Mouse (Mus musculus): ENCODE measurements around the gene Tnf. TPM values are rescaled to one million over a fixed set of nuclear protein-coding genes. Genes with fewer than 3 reads are reported as not detected.
"Not testable (repeated sequence)": the region's sequence is repeated elsewhere in the genome, so short reads cannot be mapped to it uniquely, and the experiment has no call there.

The Tnf gene
- polyA plus RNA-seq, 1 experiment from 2014 or later = not detected

GRCm38 (mm10) chr17:35241305-35242014 lies 39.7 kb upstream of the Tnf start, which contains the start of gene Ddx39b:
Ddx39b (plus strand) TSS chr17:35241746.
- WGBS = 0% methylated on average over 69 of the region's 69 CpGs
- Histone ChIP-seq H3K9ac (peak within 1 kb of the TSS; percentile 98), H3K4me2 (peak within 1 kb of the TSS; percentile 82), H3K36me3 (replicated peaks) (peaks cover 23% of the 10 kb centered on the region), H3K27me3 (replicated peaks) (no peaks in the 10 kb centered on the region), H3K4me3 (peak within 1 kb of the TSS; percentile 98), H3K9me3 (no peaks in the 10 kb centered on the region), H3K4me1 (peaks cover 48% of the 10 kb centered on the region), H3K27ac (peak within 1 kb of the TSS; percentile 99)
- peak; percentile 90 for ATAC-seq (replicated peaks)

- WGBS = 30% methylated on average over 12 of the region's 12 CpGs
- Histone ChIP-seq H3K36me3 (replicated peaks) (peaks cover 15% of the 10 kb centered on the region), H3K9me3 (no peaks in the 10 kb centered on the region)
These were observed 38.8 kb upstream of the Tnf start for GRCm38 (mm10) chr17:35240384-35241304.

GRCm38 (mm10) chr17:35239700-35240099 lies 37.9 kb upstream of the Tnf start:
- ATAC-seq (replicated peaks) = no peak
- WGBS = 88% methylated on average over 5 of the region's 5 CpGs
- Histone ChIP-seq H3K4me2 (no peak overlapping the region), H3K36me3 (replicated peaks) (peaks cover 5% of the 10 kb centered on the region), H3K9me3 (no peaks in the 10 kb centered on the region), H3K27ac (no peak overlapping the region), H3K4me1 (peaks cover 36% of the 10 kb centered on the region), H3K27me3 (replicated peaks) (no peaks in the 10 kb centered on the region), H3K9ac (no peak overlapping the region), H3K4me3 (no peak overlapping the region)

More at GRCm38 (mm10) chr17:35240384-35241304, 38.8 kb upstream of the Tnf start:
- ATAC-seq (replicated peaks) = peak; percentile 1
- H3K4me1 ChIP-seq = peaks cover 40% of the 10 kb centered on the region
- H3K27me3 ChIP-seq (replicated peaks) = no peaks in the 10 kb centered on the region
- peak overlapping the region; percentile 82 for H3K4me2 ChIP-seq
- H3K4me3 ChIP-seq = peak overlapping the region; percentile 98
- peak overlapping the region; percentile 99 for H3K27ac ChIP-seq
- H3K9ac ChIP-seq = peak overlapping the region; percentile 48

- no peaks in the 10 kb centered on the region for H3K36me3 ChIP-seq (replicated peaks)
- H3K27ac ChIP-seq = no peak overlapping the region
- peak overlapping the region; percentile 56; the same call in 1 of the 2 replicates for H3K4me3 ChIP-seq
- no peak overlapping the region for H3K9ac ChIP-seq
- H3K4me1 ChIP-seq = peaks cover 40% of the 10 kb centered on the region
- ATAC-seq (replicated peaks) = no peak
- H3K27me3 ChIP-seq (replicated peaks) = no peaks in the 10 kb centered on the region
- WGBS = 89% methylated on average over 12 of the region's 12 CpGs
- H3K9me3 ChIP-seq = no peaks in the 10 kb centered on the region
- peak overlapping the region; percentile 97 for H3K4me2 ChIP-seq
These were observed 35.7 kb upstream of the Tnf start for GRCm38 (mm10) chr17:35237504-35237903.

GRCm38 (mm10) chr17:35236996-35237395 lies 35.2 kb upstream of the Tnf start:
- H3K36me3 ChIP-seq (replicated peaks) = no peaks in the 10 kb centered on the region
- H3K9ac ChIP-seq = peak overlapping the region; percentile 70; the same call in 1 of the 2 replicates
- H3K4me2 ChIP-seq = peak overlapping the region; percentile 97
- H3K27ac ChIP-seq = peak overlapping the region; percentile 93
- H3K9me3 ChIP-seq = no peaks in the 10 kb centered on the region
- peak overlapping the region; percentile 56 for H3K4me3 ChIP-seq
- WGBS = 77% methylated on average over 9 of the region's 9 CpGs
- no peaks in the 10 kb centered on the region for H3K27me3 ChIP-seq (replicated peaks)
- no peak for ATAC-seq (replicated peaks)
- H3K4me1 ChIP-seq = peaks cover 45% of the 10 kb centered on the region

GRCm38 (mm10) chr17:35236390-35236746 lies 34.6 kb upstream of the Tnf start:
- H3K27me3 ChIP-seq (replicated peaks) = no peaks in the 10 kb centered on the region
- H3K4me3 ChIP-seq = peak overlapping the region; percentile 56
- H3K4me2 ChIP-seq = peak overlapping the region; percentile 97
- ATAC-seq (replicated peaks) = peak; percentile 88
- peak overlapping the region; percentile 70 for H3K9ac ChIP-seq
- no peaks in the 10 kb centered on the region for H3K9me3 ChIP-seq
- no peaks in the 10 kb centered on the region for H3K36me3 ChIP-seq (replicated peaks)
- H3K4me1 ChIP-seq = peaks cover 50% of the 10 kb centered on the region
- peak overlapping the region; percentile 93 for H3K27ac ChIP-seq
- under 1% methylated on average over 18 of the region's 18 CpGs for WGBS

GRCm38 (mm10) chr17:35235614-35236389 lies 34.0 kb upstream of the Tnf start, which contains the start of gene Nfkbil1:
Nfkbil1 (minus strand) TSS chr17:35235792.
- peak within 1 kb of the TSS; percentile 97 for H3K4me2 ChIP-seq
- no peaks in the 10 kb centered on the region for H3K27me3 ChIP-seq (replicated peaks)
- H3K4me1 ChIP-seq = peaks cover 48% of the 10 kb centered on the region
- under 1% methylated on average over 35 of the region's 35 CpGs for WGBS
- ATAC-seq (replicated peaks) = peak; percentile 83
- peak within 1 kb of the TSS; percentile 56 for H3K4me3 ChIP-seq
- peak within 1 kb of the TSS; percentile 70 for H3K9ac ChIP-seq
- H3K9me3 ChIP-seq = no peaks in the 10 kb centered on the region
- no peaks in the 10 kb centered on the region for H3K36me3 ChIP-seq (replicated peaks)
- H3K27ac ChIP-seq = peak within 1 kb of the TSS; percentile 93

- Histone ChIP-seq H3K9me3 (no peaks in the 10 kb centered on the region), H3K4me1 (peaks cover 40% of the 10 kb centered on the region), H3K9ac (peak overlapping the region; percentile 70), H3K36me3 (replicated peaks) (peaks cover 3% of the 10 kb centered on the region; the same call in 1 of the 2 replicates), H3K27me3 (replicated peaks) (no peaks in the 10 kb centered on the region), H3K27ac (peak overlapping the region; percentile 93), H3K4me3 (peak overlapping the region; percentile 56), H3K4me2 (peak overlapping the region; percentile 97)
- 0 out of 2 replicates have a peak, but pooled peaks have one; percentile 2 for ATAC-seq (replicated peaks)
- WGBS = 4% methylated on average over 31 of the region's 31 CpGs
These were observed 33.1 kb upstream of the Tnf start for GRCm38 (mm10) chr17:35234903-35235302.

- Histone ChIP-seq H3K4me2 (peak overlapping the region; percentile 97; the same call in 1 of the 2 replicates), H3K4me1 (peaks cover 40% of the 10 kb centered on the region), H3K4me3 (peak overlapping the region; percentile 56; the same call in 1 of the 2 replicates)
- H3K9ac ChIP-seq; H3K27me3 ChIP-seq (replicated peaks); H3K27ac ChIP-seq; H3K36me3 ChIP-seq (replicated peaks); ATAC-seq (replicated peaks); H3K9me3 ChIP-seq: not testable (repeated sequence)
- 87% methylated on average over 7 of the region's 7 CpGs for WGBS
These were observed 32.3 kb upstream of the Tnf start for GRCm38 (mm10) chr17:35234090-35234489.

GRCm38 (mm10) chr17:35233114-35233980 lies 31.5 kb upstream of the Tnf start, which contains the start of gene Atp6v1g2:
Atp6v1g2 (plus strand) TSS chr17:35233660.
- no peak for ATAC-seq (replicated peaks)
- Histone ChIP-seq H3K4me1 (peaks cover 40% of the 10 kb centered on the region), H3K27me3 (replicated peaks) (no peaks in the 10 kb centered on the region), H3K27ac (peak within 1 kb of the TSS; percentile 93; the same call in 1 of the 2 replicates), H3K4me2 (peak within 1 kb of the TSS; percentile 97), H3K36me3 (replicated peaks) (peaks cover 10% of the 10 kb centered on the region; the same call in 1 of the 2 replicates), H3K4me3 (peak within 1 kb of the TSS; percentile 56), H3K9me3 (no peaks in the 10 kb centered on the region), H3K9ac (peak within 1 kb of the TSS; percentile 70; the same call in 1 of the 2 replicates)
- WGBS = 78% methylated on average over 18 of the region's 18 CpGs

- Histone ChIP-seq H3K27me3 (replicated peaks) (no peaks in the 10 kb centered on the region), H3K27ac (no peak overlapping the region), H3K9me3 (no peaks in the 10 kb centered on the region), H3K4me2 (0 out of 2 replicates have a peak overlapping the region, but pooled peaks have one; percentile 31), H3K4me3 (no peak overlapping the region), H3K9ac (no peak overlapping the region), H3K4me1 (peaks cover 40% of the 10 kb centered on the region), H3K36me3 (replicated peaks) (peaks cover 14% of the 10 kb centered on the region)
- 85% methylated on average over 5 of the region's 5 CpGs for WGBS
- ATAC-seq (replicated peaks) = no peak
These were observed 30.9 kb upstream of the Tnf start for GRCm38 (mm10) chr17:35232659-35233058.

All from midbrain, embryonic 15.5 days (tissue).